Mouse (Mus musculus) cerebellum, adult 8-10 months (tissue): ENCODE measurements around the gene Ankrd9.
A peak's percentile ranks its signal among the peaks of the same experiment; 100 is the strongest.

Experiments used
- DNase-seq: peaks from one replicate; pipeline ENCODE4 v3.0.0; 2022

Ankrd9 gene

DNA sequence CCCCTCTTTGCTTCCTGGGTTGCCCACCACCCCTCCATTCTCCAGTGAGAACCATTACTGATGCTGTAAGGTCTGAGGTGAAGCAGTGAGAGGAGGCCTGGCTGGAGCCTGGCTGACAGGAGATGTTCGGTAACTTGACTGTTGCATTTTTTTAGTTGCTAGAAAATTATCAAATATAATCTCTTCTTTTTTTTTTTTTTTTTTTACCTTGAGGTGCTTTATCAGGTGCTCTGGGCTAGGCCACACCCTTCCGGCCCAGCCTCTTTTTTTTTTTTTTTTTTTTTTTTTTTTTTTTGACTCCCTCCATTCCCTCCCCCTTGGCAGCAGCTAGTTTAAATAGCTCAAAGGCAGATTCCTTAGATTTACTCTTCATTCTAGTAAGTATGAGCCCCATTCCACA, 24.9 kb downstream of the Ankrd9 start:
- no peak for DNase-seq

DNA sequence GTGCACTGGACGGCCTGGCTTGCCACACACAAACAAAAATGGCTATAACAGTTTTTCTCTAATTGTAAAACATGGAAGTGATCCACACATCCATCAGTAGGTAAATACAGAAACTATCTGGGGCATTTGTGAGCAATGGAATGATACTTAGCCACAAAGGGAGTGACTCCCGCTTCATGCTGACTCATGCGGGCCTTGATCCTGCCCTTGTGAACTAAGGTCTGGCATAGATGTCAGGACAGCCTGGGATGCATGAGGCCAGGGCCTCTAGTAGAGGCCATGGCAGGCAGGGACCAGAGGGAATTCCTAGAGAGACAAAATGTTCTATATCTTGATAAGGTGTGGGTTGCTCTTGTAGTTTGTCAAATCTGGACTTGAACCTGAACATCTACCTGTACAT, 25.4 kb downstream of the Ankrd9 start:
- no peak for DNase-seq

DNA sequence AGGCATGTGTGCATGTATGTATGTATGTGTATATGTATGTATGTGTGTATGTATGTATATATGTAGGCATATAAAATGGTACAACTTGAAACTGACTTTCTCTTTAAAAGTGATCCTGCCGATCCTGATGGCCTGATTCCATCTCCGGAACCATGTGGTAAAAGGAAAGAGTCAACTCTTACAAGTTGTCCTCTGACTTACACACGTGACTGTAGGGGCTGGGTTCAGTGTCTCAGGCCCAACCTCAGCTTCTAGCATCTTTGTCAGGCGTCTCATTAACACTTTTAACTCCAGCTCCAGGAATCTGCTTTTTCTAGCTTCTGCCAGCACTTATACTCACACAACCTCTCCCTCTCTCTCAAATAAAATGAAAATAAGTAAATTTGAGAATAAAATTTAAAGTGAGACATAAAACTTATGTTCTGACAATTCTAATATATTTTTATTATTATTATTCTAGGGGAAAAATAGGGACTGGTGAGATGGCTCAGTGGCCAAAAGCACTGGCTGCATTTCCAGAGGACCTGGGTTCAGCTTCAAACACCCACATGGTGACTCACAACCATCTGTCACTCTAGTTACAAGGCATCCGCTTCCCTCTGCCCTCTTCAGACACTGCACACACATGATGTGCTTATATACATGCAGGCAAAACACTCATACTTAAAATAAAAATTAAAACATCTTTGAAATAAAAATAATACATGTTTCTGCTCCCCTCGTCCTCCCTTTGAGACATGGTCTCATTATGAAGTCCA, 26.0 kb downstream of the Ankrd9 start:
- peak; percentile 59 for DNase-seq

DNA sequence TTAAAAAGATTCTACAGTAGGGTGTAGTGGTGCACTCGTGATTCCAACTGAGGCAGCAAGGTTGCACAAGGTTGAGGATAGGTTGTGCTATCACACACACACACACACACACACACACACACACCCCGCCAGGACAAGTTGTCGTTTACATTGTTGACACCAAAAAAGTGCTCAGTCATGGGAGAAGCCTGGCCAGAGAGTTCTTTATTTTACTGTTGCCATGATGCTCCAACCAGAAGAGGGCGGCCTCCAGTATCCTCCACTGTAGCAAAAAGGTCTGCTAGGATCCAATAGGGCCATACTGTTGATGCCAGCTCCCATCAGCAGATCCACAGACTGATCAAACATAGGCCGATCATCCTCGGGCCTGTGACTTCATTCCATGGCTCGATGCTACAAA, 27.6 kb downstream of the Ankrd9 start:
- DNase-seq: no peak

DNA sequence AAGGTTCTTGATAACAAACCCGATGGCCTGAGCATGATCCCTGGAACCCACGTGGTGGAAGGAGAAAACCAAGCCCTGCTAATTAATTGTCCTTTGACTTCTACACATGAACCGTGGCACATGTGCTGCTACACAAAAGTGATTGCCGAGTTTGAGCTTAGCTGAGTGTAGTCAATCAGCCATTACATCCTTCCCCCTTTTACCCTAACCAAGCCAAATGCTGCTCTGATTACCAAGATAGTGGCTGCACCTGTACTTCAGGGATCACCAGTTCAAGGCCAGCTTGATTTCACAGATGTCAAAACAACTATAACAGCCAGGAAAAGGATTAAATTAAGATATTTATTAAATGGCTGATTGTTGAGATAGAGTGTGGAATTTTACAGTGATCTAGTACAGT, 28.7 kb downstream of the Ankrd9 start:
- DNase-seq: no peak

DNA sequence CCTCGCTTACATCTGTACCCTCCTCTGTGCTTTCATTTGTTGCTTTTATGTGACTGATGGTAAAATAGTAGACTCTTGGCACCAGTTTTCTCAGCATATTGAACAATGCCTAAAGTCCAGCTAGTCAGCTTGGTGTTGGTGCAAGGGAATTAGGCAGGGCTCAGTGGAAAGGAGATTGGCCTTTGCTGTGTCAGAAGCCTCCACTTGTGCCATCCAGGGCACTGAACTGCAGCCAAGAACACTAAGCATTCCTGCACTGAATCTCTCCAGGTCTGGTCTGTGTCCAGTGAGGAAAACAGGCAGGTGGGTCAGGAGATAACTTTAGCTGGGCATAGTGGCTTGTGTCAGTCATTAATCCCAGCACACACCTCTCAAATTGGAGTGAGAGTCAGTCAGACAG, 29.4 kb downstream of the Ankrd9 start:
- DNase-seq: no peak

DNA sequence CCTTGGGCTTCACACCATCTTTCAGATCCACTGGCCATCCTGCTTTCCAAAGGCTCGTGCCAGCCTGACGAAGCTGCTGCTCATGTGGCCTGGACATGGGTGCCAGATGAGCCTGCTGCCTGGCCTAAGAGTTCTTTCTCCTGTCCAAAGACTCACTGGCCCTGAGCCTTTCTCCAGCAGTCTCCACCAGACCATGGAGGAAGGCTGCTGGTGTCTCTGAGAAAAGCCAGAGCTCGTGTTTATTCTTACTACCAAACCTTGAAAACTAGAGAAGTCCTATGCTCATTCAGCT, 30.0 kb downstream of the Ankrd9 start:
- DNase-seq: no peak

DNA sequence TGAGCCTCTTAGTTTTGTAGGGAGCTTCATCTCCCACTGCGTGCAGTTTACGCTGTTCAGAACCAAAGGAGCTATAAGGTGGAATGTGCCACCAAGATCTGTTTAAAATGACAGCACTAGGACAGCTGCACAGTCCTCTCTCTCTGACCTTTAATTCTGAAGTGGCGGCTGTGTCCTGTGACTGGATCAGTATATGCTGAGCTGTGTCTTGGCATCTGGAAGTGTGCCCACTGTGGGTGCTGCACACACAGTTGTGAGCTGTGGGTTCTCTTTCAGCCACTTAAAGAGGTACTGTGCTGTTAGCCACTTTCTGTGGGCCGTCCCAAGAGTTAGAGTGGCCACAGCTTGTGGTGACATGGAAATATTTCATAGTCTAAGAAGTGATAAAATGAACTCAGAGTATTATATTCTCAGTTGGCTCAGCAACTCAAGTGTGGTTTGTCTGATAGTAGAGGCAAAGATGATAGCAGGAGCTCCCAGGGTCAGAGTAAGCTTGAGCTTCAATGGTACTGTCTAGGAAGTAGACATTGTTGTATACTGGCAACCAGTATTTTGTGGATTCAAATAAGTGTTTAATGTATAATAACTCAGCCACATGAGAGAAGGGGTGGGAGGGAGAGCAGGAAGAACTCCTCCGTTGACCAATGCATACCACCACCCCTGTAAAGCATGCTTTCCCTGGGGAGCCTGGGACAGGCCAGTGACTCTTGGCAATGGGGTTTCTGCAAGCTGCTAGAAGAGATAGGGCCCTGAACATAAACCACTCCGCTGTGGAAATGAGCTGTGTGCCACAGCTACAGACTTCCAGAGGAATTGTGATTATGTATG, 30.5 kb downstream of the Ankrd9 start:
- DNase-seq: no peak

DNA sequence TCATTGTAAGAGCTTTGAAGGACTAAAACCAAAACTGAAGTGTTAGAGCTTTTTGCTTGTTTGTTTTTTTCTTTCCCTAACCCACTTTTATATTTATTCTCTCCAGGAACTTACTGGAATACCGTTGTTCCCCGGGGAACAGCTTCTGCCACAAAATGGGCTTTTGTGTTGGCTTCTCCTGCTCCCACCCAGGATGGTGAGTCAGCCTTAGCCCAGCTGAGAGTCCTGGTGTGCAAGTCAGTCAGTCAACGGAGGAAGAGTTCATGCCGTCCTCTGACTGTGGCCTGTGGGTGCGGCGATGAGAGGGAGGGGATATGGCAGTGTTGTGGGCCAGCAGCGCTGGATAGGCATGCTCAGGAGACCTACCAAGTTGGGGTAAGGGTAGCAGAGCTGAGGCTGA, 32.6 kb downstream of the Ankrd9 start:
- no peak for DNase-seq

DNA sequence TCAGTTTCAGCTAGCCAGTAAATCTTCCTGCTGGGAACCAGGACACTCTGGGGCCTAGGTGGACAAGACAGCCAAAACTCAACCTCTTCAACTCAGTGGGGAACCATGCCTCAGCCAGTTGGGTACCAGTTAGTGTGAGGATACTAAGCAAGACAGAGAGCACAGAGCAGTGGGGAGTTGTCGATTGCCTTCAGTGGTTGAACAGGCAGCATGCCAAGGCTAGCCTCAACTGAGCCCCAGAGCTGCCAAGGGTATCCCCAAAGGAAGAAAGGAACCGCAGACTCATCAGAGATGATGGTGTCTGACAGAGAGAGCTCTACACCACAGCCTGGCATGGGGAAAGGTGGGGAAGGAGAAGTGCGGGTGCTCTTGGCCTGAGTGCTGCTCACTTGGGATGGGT, 38.0 kb downstream of the Ankrd9 start:
- no peak for DNase-seq

DNA sequence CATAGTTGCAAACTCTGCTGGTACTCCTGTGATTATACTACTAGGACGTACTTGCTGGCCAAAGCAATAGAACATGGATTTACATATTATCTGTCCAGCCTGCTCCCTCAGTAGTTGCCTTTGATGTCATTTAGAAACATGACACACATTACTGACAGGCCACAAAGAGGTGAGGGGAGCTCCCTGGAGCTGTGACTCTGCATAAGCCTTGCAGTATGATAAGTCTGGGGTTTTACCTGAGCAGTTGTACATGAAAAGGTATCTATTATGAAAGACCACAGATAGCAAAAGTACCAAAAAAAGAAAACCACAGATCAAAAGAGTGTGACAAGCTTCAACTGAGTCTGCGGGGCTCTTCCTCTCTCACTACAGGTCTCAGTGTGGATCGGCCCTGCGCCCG, 39.5 kb downstream of the Ankrd9 start:
- no peak for DNase-seq

DNA sequence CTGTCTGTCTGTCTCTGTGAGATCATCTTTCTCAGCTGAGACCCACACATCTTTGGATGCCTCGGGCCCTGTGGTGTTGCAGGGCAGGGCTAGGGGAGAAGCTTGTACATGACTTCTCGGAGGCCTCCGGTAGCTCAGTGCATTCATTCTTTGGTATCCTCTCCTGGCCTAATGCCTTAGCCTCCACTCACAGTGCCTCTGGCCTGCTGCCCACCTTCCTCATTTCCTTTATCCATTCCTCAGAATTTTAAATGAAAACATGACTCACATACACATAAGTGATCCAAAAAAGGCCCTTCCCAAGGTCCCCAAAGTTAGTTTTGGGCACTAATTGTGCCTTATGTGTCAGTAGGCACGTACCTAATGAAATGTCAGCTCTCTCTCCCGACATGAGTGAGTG, 41.3 kb downstream of the Ankrd9 start:
- DNase-seq: no peak

DNA sequence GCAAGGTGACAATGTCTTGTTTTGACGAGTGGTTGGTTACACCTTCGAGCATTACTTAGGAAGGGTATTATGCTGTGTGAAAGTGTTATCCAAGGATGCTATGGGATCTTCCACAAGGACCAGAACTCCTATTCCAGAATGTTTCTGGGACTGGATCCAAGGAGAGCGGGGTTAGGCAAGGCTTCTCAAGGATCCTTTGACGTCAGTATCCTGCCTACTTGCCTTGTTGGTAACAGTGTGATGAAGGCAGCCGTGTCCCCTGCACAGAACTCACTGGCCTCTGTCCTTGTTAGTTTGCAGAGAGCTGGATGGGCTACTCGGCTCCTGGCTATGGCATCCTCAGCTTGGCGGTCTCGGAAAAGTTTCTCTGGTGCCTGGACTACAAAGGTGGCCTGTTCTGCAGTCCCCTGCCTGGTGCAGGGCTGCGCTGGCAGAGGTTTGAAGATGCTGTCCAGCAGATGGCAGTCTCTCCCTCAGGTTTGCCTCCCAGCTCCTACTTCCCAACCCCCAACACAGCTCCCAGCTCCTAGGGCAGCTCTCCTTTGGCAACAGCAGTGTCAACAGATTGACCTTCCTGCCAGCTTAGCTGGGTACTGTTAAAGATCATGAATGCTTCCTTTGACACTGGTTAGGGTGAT, 42.7 kb downstream of the Ankrd9 start:
- DNase-seq: peak; percentile 92

DNA sequence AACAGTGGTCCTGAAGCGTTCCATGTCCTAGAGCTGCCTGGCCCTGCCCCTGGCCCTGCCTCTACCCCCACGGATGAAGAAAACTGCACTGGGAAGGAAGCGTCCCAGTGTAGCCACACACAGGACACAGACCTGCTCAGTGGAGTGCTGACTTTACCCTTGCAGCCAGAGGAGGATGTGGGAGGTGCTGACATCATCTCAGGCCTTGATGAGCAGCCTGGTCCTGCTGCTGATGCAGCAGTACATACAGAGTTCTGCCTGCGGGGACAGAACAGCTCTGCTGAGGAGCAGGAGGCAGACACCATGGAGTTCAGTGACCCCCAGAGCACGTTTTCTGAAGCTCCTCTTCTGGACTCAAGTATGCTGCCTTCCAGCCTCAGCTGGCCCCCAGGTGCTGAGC, 46.0 kb downstream of the Ankrd9 start:
- no peak for DNase-seq
